Mouse (Mus musculus): ENCODE measurements around the gene Atp11c.

GRCm38 (mm10) chrX:60187726-60188125 is 404.8 kb downstream of the Atp11c start:
- TF ChIP-seq POLR2A (IDR thresholded peaks at IDR 0.05; ENCODE audit: low read depth, low read length): no peak
- no peak for TF ChIP-seq CTCF (conservative IDR thresholded peaks at IDR 0.05; ENCODE audit: insufficient read depth, insufficient read length, low read depth, low read length)
